Mouse (Mus musculus): ENCODE data around the gene Wdr54.

Wdr54 gene

DNA sequence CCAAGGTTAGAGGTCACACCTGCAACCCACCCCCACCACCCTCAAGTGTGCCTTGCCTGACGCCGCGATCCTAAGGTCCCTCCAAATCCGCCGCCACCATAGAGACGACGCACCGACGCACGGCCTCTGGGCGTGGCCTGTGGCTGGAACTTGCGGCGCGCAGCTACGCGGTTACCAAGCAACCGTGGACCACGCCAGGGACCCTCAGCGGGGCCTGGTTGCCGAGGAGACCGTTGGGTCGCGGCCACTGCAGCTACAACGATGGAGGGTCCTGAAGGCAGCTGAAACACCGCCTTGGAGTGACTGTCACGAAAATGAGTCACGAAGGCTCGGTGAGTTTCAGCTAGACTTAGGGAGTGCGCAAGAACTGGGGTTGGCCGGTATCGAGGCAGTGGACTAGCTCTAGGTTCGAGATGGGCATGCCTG, at the start of gene Wdr54, which contains the start of gene 1700003E16Rik:
Wdr54 (minus strand) TSS at position 139 of the 426 bp plus-strand sequence.
1700003E16Rik (plus strand) TSS at position 146 of the 426 bp plus-strand sequence.
- no peak for DNase-seq (ENCODE audit: low read depth, low spot score)

DNA sequence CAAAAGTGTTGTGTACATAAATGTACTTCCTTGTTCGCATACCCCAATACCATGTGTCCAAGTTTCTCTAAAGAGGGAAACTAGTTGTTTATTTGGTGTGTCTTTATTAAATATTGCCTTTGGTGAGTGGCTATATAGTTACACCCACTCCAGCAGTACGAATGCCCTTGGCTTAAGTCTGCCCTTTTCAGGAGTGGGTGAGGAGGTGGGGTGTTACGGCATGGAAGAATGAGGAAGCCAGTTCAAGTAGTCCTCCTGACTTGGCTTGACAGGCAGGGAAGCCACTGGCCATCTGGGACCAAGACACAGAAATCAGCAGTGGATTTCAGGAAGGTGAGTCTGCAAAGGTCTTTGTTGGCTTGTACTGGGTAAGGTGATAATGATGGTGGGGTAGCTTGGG, 49.7 kb upstream of the Wdr54 start:
- DNase-seq (ENCODE audit: low read depth, low spot score): no peak

DNA sequence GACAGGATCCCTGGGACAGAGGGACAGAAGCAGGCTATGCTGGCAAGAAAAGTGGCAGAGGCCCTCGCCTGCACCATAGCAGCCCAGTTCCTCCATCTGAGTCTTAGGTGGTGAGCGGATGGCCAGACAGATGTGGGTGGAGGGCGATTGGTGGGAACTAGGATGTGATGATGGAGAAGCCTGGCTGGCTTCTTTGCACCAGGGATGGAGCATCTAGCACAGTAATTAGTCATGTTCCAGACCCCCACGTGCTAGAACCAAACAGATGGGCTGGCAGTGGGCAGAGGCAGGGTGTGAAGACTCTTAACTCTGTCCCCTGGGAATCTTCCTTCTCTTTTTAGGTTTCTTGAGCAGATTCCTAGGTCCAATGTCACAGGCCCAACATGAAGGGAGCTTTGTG, 47.1 kb upstream of the Wdr54 start:
- DNase-seq (ENCODE audit: low read depth, low spot score): no peak

DNA sequence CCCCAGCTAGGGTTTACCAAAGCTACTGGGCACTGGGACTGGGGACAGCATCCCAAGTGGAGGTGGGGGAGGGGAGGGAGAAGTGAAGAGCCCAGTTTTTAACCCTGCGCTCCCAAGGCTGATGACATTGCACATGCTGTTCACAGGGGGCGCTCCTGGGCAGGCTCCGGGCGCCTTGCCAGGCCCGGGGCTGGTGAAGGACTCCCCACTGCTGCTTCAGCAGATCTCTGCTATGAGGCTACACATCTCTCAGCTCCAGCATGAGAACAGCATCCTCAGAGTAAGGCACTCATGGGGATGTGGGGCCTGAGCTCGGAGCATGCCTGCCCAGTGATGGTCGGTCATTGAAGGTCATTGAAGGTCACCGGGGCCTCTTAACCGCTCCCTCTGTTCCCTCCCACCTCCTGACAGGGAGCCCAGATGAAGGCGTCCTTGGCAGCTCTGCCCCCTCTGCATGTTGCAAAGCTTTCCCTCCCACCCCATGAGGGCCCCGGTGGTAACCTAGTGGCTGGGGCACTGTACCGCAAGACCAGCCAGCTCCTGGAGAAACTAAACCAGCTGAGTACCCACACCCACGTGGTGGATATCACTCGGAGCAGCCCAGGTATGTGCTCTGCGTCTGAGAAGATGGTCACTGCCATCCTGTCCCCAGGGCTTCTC, 41.3 kb upstream of the Wdr54 start:
- no peak for DNase-seq (ENCODE audit: low read depth, low spot score)

DNA sequence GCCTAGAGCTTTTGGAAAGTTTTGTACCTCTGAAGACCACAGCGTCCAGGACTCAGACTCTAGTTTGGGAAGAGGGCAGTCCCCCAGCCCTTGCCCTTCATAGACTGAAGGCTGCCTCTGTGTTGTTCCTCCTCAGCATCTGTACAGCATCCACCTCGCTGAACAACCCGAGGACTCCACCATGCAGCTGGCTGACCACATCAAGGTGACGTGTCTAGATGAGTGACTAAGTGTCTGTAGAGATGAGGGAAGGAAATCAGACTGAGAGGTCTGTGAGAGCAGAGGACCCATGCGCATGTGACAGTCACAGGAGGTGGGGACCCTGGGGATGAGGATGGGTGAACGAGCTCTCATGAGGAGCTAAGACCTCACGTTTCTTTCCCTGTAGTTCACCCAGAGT, 37.4 kb upstream of the Wdr54 start:
- no peak for DNase-seq (ENCODE audit: low read depth, low spot score)

DNA sequence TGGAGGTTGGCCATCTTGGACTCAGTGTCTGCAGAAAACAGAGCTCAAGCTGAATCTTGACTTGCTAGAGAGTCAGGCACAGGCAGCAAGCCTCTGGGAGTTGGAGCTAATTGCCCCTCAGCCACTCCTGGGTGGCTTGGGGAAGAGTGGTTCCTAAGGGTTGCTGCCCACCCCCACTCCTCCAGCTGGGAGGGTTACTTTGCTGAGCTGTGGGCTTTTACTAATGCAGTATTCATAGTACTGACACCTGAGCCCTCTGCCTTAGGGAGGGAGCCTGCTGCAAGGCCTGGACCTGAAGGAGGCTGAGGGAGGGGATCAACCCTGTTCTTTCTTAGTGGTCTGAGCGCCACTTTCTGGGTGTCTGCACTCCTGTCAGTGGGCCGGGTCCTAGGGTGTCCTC, 30.7 kb upstream of the Wdr54 start:
- DNase-seq (ENCODE audit: low read depth, low spot score): no peak

DNA sequence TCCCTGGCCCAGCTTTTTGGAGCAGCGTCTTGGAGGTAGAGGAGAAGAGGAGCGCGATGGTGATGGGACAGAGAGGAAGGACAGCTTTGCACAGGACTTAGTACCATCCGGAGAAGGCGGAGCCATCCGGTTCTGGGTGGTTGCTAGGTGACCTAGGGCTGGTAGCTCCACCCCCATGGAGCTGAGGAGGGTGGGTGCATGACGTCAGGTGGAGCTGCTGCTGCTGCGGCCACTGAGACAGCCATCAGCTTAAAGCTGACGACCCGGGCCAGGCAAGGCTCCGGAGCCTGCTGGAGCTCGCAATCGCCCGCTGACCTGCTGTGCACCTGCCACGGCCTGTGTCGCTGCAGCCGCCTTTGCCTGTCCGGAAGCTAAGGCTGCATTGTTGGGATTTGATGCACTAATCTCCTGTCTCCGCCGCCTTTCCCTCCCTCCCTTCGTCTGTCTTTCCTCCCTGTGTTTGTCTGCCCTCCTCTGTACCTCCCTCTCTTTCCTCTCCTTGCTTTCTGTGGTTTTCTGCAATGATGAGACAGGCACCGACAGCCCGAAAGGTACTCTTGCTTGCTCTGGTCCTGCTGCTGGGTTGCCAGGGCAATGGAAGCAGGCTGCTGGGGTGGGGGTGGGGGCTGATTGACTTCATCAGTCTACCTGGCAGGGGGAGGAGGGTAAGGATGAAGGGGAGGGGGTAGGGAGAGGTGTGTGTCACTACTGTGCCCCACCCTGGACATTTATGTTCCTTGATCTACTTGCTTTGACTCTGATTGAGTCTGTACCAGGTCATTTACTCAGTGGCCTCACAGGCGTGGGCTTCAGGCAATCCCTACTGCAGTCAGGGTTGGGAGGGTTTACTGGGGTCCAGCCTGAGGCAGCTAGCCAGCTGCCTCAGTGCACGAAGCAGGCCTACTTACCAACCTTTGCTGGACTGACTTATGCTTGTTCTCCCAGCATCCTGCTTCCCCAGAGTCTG, 30.0 kb upstream of the Wdr54 start:
- DNase-seq (ENCODE audit: low read depth, low spot score): no peak

DNA sequence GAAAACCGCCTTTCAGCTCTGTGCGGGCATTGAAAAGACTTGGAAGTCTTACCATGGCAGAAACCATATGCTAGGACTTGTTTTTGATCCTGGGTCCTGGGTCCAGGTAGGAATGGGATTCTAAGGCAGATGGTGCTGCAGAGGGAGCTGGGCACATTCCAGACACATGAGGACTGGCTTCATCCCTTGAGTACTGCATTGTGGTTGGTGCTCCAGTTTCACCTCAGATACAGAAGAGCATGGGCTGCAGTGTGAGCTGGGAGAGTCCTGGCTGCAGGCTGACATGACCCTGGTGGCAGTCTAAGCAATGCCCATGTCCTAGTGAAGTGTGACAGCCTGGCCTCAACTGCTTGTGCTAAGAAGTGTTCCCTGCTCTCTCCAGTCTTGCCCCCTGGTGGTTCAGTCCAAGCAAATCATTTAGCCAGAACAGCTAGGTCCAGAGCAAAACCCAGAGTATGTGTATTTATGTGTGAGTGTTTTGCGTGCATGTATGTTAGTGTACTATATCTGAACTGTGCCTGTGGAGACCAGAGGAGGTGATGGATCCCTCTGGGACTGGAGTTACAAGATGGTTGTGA, 28.8 kb upstream of the Wdr54 start:
- DNase-seq (ENCODE audit: low read depth, low spot score): no peak

DNA sequence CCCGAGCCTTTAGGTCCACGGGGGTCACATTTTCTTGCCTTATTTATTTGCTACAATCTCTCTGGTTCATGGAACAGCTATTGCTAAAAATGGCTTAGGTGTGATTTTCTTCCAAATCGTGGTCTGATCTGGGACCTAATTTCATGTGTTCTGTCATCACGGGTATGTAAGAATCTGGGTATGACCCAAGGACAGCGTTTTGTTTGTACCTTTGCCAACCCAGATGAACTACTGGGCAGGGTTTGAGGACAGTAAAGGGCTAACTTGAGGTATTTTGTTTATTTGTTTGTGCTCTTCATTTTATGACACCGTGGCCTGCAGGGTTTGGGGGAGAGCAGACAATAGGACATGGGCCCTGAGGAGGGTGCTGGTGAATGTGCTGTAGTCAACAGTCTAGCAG, 24.4 kb upstream of the Wdr54 start:
- DNase-seq (ENCODE audit: low read depth, low spot score): no peak

DNA sequence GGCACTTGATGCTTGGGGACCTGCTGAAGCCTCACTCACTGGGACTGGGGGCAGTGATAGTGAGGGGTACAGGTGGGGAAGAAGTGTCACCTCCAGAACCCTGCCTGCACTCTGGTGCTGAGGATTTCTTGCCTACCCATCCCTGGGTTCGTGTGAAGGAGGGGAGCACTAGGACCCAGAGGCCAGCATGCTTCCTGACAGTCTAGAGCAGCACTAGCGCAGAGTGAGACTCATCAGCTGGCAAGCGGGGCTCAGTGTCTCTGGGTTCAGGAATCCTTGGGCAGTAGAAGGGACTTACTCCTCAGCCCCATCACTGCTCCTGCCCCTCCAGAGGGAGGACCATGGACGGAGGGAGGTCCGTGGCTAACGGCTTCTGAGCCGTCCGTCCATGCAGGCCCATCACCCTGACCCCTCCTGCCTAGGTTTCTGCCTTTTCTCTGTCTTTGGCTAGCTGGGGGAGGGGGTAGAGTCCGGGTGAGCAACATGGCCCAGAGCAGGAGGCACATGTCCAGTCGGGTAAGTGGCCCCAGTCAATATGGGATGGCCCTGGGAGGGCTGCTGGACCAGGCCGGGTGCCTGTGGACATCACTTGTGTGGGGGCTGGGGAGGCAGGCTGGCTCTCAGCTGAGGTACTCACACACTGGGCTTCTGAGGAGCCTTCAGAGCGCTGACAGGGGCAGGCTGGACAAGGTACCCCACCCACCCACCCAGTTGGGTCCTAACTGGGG, 23.4 kb upstream of the Wdr54 start:
- DNase-seq (ENCODE audit: low read depth, low spot score): no peak

DNA sequence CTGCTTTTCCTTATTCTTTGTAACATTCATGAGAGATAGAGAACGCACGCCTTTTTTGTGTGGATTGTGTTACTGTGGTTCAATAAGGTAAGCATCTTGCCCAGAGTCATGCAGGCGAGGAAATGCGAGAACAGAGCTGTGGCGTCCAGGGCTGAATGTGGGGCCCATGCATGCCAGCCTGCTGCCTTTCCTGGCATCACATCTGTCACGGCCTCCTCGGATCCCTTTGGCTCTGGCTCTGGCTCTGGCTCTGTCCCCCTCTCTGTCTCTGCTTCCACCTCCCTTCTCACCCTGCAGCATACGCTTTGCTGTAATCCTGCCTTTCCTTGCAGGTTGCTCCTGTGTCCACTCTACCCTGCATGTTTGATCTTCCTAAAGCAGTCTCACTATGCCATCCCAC, 19.8 kb upstream of the Wdr54 start:
- DNase-seq (ENCODE audit: low read depth, low spot score): no peak

DNA sequence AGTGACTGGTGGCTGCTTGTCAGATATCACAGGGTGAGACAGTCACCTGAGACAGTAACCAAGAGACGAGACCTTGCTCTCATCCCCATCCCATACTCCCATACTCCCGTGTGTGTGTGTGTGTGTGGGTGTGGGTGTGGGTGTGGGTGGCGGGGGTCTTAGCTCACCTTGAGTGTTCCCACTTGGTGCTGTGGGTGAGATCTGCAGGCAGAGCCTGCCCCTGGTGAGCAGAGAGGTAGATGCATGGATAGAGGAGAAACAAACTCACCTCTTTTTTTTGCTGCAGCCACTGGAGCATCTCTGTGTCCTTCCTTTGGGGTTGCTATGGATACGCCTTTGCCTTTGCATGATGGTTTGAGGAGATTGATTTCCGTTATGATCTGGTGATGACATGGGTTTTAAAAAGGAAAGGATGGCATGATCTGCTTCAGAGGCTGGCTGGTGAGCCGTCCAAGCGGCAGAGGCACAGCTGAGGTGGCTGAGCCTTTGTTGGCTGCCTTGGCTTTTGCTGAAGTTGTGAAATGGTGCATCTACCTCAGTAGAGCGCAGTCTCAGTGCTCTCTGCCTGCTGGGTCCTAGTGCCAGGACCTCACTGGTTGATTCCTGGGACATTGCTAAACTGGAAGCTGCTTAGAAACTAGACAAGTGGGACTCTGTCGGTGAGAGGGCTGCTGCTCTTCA, 16.2 kb upstream of the Wdr54 start:
- DNase-seq (ENCODE audit: low read depth, low spot score): no peak

DNA sequence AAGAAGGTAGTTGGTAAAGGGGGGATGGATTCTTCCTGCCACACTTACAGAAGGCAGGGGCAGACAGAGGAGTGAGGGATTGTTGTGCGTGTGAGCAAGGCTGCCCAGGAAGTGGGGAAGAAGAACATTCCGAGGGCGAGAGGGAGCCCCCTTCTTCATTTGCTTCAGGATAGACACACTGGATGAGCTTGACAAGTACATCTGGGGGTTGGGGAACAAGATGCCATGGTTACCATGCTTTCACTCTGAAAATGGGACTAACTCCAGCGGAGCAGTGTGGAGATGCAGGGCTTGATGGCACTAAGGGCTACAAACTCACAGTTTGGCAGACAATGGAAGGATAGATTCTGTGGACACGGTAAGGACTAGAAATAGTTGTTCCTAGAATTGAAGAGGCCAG, 14.9 kb upstream of the Wdr54 start:
- no peak for DNase-seq (ENCODE audit: low read depth, low spot score)

DNA sequence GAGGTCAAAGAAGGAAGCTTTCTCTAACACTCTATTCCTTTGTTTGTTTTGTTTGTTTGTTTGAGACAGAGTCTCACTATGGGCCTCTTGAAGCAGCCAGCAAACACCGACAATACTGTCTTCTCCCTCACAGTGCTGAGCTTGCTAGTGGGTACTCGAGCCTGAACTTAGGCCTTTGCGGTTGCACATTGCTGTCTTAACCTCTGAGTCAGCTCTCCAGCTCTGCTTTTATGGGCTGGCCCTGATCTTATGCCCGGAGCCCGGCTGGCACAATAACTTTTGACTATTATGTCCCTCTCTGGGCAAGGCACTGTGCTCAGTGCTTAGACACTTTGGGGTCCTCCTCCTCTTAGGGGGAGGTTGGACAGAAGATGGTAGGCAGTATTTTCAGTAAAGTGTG, 13.7 kb upstream of the Wdr54 start:
- DNase-seq (ENCODE audit: low read depth, low spot score): no peak

DNA sequence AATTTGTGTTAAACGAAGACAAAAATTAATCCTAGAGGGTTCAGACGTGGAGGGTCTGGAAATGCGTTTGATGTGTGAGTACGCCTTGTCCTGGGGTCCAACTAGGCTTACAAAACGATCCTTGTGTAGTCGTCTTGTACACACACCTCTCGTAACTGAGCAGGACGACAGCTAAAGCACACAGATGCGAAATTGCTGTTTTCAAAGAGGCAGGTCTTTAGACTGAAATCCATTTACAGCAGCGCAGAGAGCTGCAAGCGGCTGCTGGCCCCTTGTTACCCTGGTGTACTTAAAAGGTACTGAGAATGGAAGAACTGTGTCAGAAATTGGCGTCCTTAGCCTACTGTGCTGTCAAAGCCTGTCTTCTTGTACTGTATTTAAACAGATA, 10.0 kb upstream of the Wdr54 start:
- peak; percentile 25 for DNase-seq (ENCODE audit: low read depth, low spot score)

DNA sequence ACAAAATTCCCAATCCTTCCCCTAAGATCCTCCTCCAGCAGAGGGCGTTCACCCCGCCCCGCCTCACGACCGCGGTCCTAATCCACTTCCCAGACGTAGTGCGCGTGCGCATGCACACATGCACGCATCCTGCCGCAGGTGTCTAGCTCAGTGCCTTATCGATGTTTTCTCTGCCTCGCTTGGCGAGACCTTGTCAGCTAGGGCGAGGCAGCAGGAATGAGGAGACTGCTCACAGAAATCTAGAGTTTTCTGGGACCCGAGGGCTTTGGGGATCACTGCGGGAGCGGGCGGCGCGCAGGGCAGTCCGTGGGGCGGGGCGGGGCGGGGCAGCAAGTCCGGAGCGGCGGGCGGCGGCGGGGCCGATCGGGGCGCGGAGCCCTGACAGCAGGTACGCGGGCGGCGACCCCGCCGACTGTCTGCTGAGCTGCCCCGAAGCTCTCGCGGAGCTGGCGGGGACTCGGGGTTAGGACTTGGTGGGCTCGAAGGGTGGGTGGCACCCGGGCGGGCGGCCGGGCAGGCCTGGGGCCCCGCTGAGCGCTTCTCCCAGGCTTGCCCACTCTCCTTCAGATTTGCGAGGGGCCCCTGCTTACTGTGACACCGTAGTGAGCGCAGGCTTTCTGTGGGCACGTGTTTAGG, 9.5 kb upstream of the Wdr54 start, which contains the start of gene Dctn1:
Dctn1 (plus strand) TSS at position 314 of the 636 bp plus-strand sequence.
- peak; percentile 92 for DNase-seq (ENCODE audit: low read depth, low spot score)

DNA sequence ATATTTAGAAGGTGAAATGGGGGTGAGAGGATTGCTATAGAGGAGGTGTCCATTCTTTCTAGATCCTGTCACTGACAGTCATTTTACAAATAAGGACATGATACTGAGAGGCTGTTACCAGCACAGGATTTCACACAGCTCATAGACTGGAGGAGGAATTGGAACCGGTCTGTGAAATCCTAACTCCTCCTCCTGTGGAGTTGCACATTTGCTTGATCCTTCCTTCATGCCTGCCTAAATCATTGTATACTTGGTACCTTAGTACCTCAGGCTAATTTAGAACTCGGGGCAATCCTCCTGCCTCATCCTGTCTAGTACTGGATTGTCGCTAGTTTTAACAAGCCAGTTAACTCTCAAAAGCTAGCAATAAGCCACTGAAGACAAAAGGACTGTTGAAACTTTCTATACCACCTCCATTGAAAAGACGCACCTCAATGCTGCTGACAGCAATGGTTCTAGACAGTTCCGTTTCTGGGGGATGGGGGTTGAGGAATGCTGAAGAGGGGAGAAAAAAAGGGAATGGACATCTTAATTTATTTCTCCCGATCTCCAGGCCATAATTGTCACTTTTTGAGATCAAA, 8.9 kb upstream of the Wdr54 start:
- no peak for DNase-seq (ENCODE audit: low read depth, low spot score)

DNA sequence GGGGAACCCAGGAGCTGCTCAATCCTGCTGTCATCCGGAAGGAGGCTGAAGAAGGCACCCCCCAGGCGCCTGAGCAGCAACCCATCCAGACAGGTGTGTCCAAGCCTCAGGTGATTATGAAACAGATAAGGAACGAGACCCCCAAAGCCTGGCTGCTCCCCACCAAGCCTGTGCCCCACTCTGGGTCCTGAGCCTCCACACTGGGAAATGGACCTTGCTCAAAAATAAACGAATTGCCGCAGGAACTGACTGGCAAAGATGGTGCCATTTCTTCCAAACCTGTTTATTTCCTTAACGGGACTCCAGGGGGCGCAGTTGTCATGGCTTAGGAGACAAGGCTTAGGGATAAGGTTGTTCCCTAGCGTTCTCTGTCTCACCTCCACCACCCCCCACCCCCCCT, 6.5 kb upstream of the Wdr54 start:
- peak; percentile 55 for DNase-seq (ENCODE audit: low read depth, low spot score)

DNA sequence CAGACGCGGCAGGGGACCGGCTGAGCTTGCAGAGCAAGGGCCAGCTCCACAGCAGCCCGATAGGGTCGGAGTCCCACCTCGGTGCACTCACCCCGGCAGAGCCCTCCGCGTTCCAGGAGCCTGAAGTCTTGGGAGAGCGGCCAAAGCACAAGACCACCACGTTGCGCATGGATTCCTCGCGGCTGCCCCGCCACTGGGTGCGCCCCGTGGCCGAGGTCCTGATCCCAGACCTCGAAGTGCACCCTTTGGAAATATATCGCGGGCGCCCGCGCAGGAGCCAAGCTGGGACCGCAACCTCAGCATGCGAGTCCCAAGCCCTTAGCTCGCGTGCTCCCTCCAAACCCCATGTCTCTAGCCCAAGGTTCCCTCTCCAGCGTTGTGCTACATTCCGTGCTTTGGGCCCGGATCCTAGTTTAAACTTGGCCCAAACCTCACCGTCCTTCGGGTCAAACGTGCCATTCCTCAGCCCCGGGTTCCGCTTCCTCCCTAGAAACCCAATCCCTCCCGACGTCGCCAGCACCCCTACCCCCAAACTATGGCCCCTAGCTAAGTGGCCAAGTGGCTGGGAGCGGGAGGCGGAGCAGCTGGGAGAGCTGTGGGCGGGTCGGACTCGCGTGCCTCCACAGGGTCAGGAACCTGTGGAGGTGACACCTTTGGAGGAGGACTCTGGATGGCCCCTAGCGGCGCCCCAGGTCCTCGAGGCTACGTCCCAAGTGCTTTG, 5.9 kb upstream of the Wdr54 start:
- no peak for DNase-seq (ENCODE audit: low read depth, low spot score)

DNA sequence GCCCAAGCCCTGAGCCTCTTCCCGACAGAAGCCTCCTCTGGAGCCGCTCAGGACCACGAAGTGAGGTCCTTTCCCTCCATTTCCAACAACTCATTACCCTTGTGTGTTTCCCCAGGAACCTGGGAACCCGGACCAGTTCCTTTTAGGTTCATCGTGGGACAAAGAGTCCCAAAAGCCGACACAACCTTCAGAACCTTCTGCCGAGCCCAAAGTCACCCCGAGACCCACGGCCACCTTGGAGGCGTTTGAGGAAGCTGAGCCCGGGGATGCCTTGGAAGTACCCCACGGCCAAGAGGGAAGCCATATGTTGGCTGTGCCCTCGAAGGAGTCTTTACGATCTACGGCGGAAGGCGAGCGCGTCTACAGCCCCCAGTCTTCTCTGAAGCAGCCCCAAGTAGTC, 5.2 kb upstream of the Wdr54 start:
- DNase-seq (ENCODE audit: low read depth, low spot score): no peak

Measured in c-Kit-negative CD71-positive TER-119-positive erythroid progenitor cells, embryonic 14.5 days (primary cell).